Mouse (Mus musculus): ENCODE data around the gene Proca1. TPM values are rescaled to one million over a fixed set of nuclear protein-coding genes. Genes with fewer than 3 reads are reported as not detected.

Proca1 gene
- polyA plus RNA-seq, 1 experiment from 2014 or later, result 2.3 TPM

DNA sequence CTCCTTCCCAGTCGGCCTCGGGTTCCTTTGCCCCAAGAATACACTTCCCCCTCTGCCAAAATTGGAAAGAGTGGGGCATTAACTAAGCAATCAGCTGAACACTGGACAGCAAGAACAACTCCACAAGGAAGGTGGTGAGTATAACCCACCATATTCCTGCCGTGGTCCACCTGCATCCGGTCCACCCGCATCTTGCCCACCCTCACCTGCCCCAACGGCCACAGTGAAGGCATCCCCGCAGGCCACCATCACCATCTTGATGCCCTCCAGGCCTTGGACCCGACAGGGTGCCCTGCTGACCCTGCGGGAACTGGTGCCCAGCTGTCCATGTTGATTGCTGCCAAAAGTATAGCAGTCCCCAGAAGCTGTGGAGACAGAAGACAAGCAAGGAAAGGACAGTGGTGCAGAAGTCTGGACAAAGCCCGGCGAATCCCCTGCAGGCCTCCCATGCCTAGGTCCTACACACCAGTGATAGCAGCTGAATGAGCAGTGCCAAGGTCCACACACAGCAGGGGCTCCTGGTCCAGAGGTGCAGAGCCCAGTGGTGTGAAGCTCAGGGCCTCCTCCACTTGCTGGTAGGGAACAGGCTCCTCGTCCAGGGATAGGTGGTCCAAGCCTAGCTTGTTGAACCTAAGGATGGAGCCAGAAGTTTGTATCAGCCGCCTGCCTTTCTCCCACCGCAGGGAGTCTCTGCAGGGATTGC, 25.8 kb upstream of the Proca1 start:
- H3K27me3 ChIP-seq, result peaks cover 17% of the 10 kb centered on the region
- 84% methylated on average over 14 of the region's 14 CpGs for WGBS
- ATAC-seq (ENCODE audit: low FRiP score, low read depth), result no peak

DNA sequence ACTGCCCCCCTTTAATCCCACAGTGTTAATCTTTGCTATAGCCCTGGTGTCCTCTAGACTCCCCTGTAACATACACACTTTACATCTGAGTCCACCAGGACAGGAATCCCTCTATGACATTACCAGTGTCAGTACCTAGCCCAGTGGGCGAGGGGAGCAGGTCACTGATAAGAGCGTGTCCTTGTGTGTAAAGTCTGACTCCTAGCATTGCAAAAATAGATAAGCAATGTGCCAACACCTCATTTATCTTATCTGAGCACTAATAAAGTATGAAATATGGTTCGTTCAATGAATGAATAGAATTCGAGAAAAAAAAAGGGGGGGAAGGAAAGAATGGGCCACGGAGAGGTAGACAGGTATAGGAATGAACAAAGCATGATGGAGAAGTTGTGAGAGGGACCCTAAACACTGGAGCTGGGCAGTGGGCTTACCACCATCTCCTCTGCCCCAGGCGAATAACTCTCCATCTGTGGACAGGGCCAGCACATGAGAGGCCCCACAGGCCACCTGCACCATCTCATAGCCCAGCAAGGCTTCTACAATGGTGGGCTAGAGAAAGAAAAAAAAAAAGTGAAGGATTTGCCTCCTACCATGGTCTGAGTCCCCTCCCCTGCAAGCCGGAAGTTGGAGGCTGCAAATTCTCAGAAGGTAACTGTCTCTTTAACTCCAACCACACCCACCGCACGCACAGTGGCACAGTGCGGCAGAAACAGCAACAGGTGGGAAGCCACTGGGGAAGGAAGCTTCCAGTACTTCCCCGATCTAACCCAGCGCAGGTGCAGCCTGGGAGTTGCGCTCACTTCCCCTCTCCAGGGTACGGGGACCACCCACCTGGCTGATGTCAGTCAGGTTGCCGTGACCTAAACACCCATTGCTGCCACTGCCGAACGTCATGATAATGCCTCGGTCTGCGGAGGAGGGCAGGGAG, 24.4 kb upstream of the Proca1 start:
- Histone ChIP-seq H3K27me3 (peaks cover 17% of the 10 kb centered on the region), H3K27ac (replicated peaks) (no peak overlapping the region), H3K4me2 (replicated peaks) (no peak overlapping the region), H3K4me3 (no peak overlapping the region), H3K9me3 (no peaks in the 10 kb centered on the region), H3K36me3 (no peaks in the 10 kb centered on the region), H3K9ac (replicated peaks) (no peak overlapping the region), H3K4me1 (peaks cover 7% of the 10 kb centered on the region)
- 69% methylated on average over 19 of the region's 19 CpGs for WGBS
- ATAC-seq (ENCODE audit: low FRiP score, low read depth), result no peak

More for the DNA sequence above, 25.8 kb upstream of the Proca1 start:
- peaks cover 21% of the 10 kb centered on the region for H3K4me1 ChIP-seq
- H3K36me3 ChIP-seq, result peaks cover 4% of the 10 kb centered on the region
- no peaks in the 10 kb centered on the region for H3K9me3 ChIP-seq
- no peak overlapping the region for H3K27ac ChIP-seq (replicated peaks)
- no peak overlapping the region for H3K9ac ChIP-seq (replicated peaks)
- no peak overlapping the region for H3K4me3 ChIP-seq
- H3K4me2 ChIP-seq (replicated peaks), result no peak overlapping the region

DNA sequence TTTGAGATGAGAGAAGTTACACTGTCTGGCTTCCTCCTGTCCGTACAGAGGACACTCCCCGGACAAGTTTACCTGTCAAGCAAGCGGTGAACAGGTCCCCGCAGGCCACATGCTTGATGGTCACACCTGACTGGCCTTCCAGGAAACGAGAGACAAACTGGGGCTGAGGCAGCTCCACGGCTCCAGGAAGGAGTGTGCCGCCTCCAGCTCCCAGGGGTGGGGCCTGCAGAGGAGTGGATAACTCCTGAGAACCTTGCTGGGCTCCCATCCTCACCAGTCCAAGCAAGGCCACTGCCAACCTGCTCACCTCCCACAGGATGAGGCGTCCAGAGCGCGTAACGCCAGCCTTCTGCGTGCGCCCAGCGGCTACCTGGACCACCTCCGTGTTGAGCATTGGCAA, 22.9 kb upstream of the Proca1 start:
- Histone ChIP-seq H3K9me3 (no peaks in the 10 kb centered on the region), H3K27me3 (peaks cover 17% of the 10 kb centered on the region), H3K9ac (replicated peaks) (no peak overlapping the region), H3K36me3 (no peaks in the 10 kb centered on the region), H3K4me3 (no peak overlapping the region), H3K4me2 (replicated peaks) (no peak overlapping the region), H3K4me1 (peaks cover 7% of the 10 kb centered on the region), H3K27ac (replicated peaks) (no peak overlapping the region)
- 89% methylated on average over 15 of the region's 15 CpGs for WGBS
- no peak for ATAC-seq (ENCODE audit: low FRiP score, low read depth)

DNA sequence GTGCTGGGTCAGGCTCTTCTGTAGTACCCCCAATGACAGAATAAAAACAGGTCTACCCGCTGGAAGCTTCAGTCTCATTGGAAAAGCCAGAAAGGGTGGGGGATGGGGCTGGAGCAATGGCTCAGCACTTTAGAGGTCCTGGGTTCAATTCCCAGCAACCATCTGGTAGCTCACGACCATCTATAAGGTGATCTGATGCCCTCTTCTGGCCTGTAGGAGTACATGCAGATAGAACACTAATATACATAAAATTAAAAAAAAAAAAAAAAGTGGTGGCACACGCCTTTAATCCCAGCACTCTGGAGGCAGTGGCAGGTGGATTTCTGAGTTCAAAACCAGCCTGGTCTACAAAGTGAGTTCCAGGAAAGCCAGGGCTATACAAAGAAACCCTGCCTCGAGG, 21.9 kb upstream of the Proca1 start:
- Histone ChIP-seq H3K27ac (replicated peaks) (no peak overlapping the region), H3K9ac (replicated peaks) (no peak overlapping the region), H3K4me1 (no peaks in the 10 kb centered on the region), H3K9me3 (no peaks in the 10 kb centered on the region), H3K4me3 (no peak overlapping the region), H3K4me2 (replicated peaks) (no peak overlapping the region), H3K27me3 (peaks cover 17% of the 10 kb centered on the region), H3K36me3 (no peaks in the 10 kb centered on the region)
- ATAC-seq (ENCODE audit: low FRiP score, low read depth), result no peak
- 62% methylated on average over 4 of the region's 4 CpGs for WGBS

DNA sequence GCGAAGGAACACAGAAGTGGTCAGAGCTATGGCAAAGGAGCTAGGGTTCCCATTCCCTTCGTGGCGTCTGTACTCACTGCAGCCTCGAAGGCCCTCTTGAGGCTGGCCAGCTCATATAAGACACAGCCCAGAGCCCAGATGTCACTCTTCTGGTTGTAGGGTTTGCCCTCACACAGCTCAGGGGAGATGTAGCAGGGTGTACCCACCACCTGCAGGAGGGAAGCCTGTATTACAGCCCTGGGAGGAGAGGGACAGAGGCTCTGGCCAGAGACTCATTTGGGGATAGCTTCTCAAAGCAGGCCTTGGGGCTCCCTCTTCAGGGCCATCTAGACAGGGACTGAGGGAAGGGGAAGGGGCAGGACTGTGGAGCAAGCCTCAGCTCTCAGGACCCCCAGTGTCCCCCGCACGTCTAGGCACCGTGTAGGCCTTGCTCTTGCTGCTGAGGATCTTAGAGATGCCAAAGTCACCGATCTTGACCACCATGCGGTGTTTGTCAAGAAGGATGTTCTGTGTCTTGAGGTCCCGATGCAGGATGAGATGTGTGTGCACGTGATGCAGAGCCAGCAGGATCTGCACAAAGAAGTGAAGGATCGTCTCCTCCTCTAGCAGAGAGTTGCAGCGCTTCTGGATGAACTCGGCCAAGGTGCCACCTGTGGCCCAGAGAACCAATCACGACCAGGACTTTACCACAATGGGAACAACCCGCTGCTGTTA, 21.0 kb upstream of the Proca1 start:
- ATAC-seq (ENCODE audit: low FRiP score, low read depth), result no peak
- H3K27ac ChIP-seq (replicated peaks), result no peak overlapping the region
- no peak overlapping the region for H3K9ac ChIP-seq (replicated peaks)
- peaks cover 16% of the 10 kb centered on the region for H3K27me3 ChIP-seq
- H3K4me1 ChIP-seq, result peaks cover 6% of the 10 kb centered on the region
- H3K9me3 ChIP-seq, result no peaks in the 10 kb centered on the region
- H3K4me2 ChIP-seq (replicated peaks), result no peak overlapping the region
- no peaks in the 10 kb centered on the region for H3K36me3 ChIP-seq
- H3K4me3 ChIP-seq, result no peak overlapping the region
- WGBS, result 82% methylated on average over 16 of the region's 16 CpGs

DNA sequence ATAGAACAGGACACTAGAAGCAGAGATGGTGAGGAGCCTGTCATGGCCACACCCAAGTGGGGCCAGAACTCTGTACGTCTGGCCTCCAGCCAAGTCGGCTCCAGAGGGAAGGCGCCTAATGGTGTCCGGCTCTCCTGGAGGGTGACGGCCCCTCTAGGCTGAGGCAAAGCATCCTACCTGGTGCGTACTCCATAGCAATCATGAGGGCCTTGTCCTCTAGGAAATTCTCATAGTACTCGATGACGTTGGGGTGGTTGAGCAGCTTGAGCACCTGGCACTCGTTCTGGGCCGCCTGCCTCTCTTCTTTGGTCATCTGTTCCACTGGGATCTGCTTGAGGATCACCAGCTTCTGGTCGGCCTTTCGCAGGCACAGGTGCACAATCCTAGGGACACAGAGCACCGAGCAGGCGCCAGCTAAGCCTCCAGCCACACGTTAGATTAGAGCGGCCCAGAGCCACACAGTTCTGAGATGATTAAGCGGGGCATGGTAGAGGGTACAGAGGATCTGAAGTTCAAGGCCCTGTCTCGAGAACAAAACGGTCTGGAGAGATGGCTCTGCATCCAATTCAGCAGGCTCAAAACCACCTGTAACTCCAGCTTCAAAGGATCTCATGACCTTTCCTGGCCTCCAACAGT, 20.3 kb upstream of the Proca1 start:
- Histone ChIP-seq H3K9me3 (no peaks in the 10 kb centered on the region), H3K9ac (replicated peaks) (no peak overlapping the region), H3K27me3 (peaks cover 10% of the 10 kb centered on the region; the same call in 1 of the 2 replicates), H3K27ac (replicated peaks) (no peak overlapping the region), H3K36me3 (no peaks in the 10 kb centered on the region), H3K4me1 (peaks cover 12% of the 10 kb centered on the region), H3K4me3 (no peak overlapping the region), H3K4me2 (replicated peaks) (no peak overlapping the region)
- 89% methylated on average over 19 of the region's 19 CpGs for WGBS
- no peak for ATAC-seq (ENCODE audit: low FRiP score, low read depth)

DNA sequence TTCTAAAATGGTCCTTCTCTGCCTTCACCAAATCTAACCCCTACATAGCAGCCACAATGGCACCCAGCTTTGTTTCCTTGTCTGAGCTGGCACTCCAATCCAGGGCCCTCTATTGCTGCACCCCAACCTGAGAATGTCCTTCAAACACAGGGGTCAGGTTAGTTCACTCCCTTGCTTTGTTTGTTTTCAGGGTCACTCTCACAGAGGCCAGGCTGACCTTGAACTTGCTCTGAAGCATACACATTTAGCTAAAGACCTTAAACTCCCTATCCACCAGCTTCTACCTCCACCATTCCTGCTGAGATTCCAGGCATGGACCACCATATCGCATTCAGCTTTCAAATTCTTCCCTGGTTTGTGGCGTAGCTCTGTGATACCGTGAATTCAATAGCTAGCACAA, 18.7 kb upstream of the Proca1 start:
- Histone ChIP-seq H3K9me3 (no peaks in the 10 kb centered on the region), H3K36me3 (peaks cover 2% of the 10 kb centered on the region), H3K4me3 (no peak overlapping the region), H3K4me2 (replicated peaks) (no peak overlapping the region), H3K4me1 (peaks cover 24% of the 10 kb centered on the region), H3K9ac (replicated peaks) (no peak overlapping the region), H3K27me3 (peaks cover 7% of the 10 kb centered on the region; the same call in 1 of the 2 replicates), H3K27ac (replicated peaks) (no peak overlapping the region)
- 87% methylated on average over 3 of the region's 3 CpGs for WGBS
- no peak for ATAC-seq (ENCODE audit: low FRiP score, low read depth)

DNA sequence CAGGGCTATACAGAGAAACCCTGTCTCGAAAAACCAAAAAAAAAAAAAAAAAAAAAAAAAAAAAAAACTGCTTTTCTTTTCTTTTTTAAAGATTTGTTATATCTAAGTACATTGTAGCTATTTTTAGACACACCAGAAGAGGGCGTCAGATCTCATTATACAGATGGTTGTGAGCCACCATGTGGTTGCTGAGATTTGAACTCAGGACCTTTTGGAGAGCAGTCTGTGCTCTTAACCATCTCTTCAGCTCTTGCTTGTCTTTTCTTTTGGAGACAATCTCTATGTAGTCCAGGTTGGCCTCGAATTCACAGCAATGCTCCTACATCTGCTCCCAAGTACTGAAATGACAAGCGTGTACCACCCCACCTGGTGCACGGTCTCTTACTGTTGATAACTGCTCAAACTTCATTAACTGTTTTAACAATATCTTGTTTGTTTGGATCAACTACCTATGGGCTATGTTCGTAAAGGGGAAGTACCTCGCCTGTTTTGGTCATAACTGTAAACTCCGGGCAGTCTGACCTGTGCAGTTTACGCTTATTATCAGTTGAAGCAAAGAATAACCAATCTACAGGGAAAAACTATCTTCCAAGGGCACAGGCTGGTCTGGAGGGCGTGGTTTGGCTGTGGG, 17.3 kb upstream of the Proca1 start:
- WGBS, result 7% methylated on average over 9 of the region's 10 CpGs
- H3K27ac ChIP-seq (replicated peaks), result peak overlapping the region; percentile 67

DNA sequence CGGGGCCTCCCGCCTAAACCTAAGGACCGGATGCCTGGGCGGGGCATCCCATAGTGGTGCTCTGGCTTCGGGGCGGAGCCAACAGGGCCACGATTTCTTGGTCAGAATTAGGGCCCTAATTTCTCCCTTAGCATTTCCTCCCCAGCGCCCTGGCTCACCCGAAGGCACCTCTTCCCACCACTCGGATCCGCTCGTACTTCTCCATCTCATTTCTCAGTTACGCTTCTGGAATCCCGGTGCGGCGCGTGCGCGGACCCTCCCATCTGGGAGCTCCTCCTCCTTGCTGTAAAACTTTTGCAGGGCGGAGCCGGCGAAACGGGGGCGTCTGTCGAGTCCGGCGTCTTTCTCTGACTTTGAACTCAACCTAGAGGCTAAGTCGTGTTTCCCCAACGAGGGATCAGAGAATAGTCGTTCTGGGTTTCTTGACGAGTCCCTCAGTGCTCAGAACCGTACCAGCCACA, 16.8 kb upstream of the Proca1 start, which contains the start of the genes Nek8 and Tlcd1:
TSS of gene Nek8 (minus strand) at position 274 of the 461 bp plus-strand sequence.
TSS of gene Tlcd1 (plus strand) at position 310 of the 461 bp plus-strand sequence.
- Histone ChIP-seq H3K9me3 (no peaks in the 10 kb centered on the region), H3K27me3 (peaks cover 7% of the 10 kb centered on the region; the same call in 1 of the 2 replicates), H3K36me3 (peaks cover 21% of the 10 kb centered on the region), H3K27ac (replicated peaks) (peak within 1 kb of the TSS; percentile 90), H3K4me1 (peaks cover 36% of the 10 kb centered on the region), H3K4me2 (replicated peaks) (peak within 1 kb of the TSS; percentile 83), H3K9ac (replicated peaks) (peak within 1 kb of the TSS; percentile 51), H3K4me3 (peak within 1 kb of the TSS; percentile 68)
- whole genome bisulfite sequencing, result under 1% methylated on average over 32 of the region's 32 CpGs
- peak; percentile 54 for ATAC-seq (ENCODE audit: low FRiP score, low read depth)

More for the DNA sequence above, 17.3 kb upstream of the Proca1 start:
- H3K9me3 ChIP-seq, result no peaks in the 10 kb centered on the region
- H3K27me3 ChIP-seq, result peaks cover 7% of the 10 kb centered on the region; the same call in 1 of the 2 replicates
- H3K36me3 ChIP-seq, result peaks cover 16% of the 10 kb centered on the region
- H3K9ac ChIP-seq (replicated peaks), result peak overlapping the region; percentile 51; the same call in 1 of the 2 replicates
- H3K4me3 ChIP-seq, result peak overlapping the region; percentile 68
- ATAC-seq (ENCODE audit: low FRiP score, low read depth), result no peak; the same call in 1 of the 2 replicates
- peaks cover 36% of the 10 kb centered on the region for H3K4me1 ChIP-seq
- H3K4me2 ChIP-seq (replicated peaks), result peak overlapping the region; percentile 83

DNA sequence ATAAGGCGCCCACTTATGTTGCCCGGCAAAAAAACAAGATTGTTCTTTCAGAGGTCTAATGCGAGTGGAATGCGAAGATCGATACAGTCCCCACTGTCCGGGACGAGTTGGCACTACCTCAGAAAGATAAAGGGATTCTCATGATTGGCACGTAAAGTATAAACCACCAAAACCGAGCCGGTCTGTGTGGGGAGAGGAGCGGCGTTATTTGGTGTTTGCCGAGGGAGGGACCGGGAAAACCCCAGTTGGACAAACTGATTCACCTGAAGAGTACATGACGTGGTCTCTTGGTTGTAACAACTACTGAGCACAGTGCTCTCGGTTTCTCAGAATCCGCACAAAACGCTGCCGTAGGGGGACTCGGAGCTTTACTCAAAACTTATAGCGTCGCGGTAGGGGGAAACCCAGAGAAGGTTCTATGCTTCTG, 16.3 kb upstream of the Proca1 start:
- no peaks in the 10 kb centered on the region for H3K9me3 ChIP-seq
- H3K4me2 ChIP-seq (replicated peaks), result peak overlapping the region; percentile 83
- H3K4me3 ChIP-seq, result peak overlapping the region; percentile 68
- peaks cover 41% of the 10 kb centered on the region for H3K4me1 ChIP-seq
- no peak for ATAC-seq (ENCODE audit: low FRiP score, low read depth)
- peaks cover 26% of the 10 kb centered on the region for H3K36me3 ChIP-seq
- peaks cover 7% of the 10 kb centered on the region; the same call in 1 of the 2 replicates for H3K27me3 ChIP-seq
- H3K27ac ChIP-seq (replicated peaks), result 0 out of 2 replicates have a peak overlapping the region, but pooled peaks have one; percentile 67
- 2% methylated on average over 23 of the region's 23 CpGs for WGBS
- peak overlapping the region; percentile 51 for H3K9ac ChIP-seq (replicated peaks)

Measured in midbrain, embryonic 12.5 days (tissue).